Mouse (Mus musculus): ENCODE results near the gene Eif2ak4. TPM values are rescaled to one million over a fixed set of nuclear protein-coding genes. Genes with fewer than 3 reads are reported as not detected.

Gene Eif2ak4
- total RNA-seq (2021), result 10 to 100 TPM; 25.1 to 29.5 TPM
- long read RNA-seq, experiment 1, full-length matches to known transcripts, result 1 of 5 reads
- long read RNA-seq, experiment 1, partial matches to known transcripts, result 1 of 5 reads
- long read RNA-seq, experiment 1, other reads (novel, unspliced or antisense), result 3 of 5 reads
- long read RNA-seq, experiment 2, full-length matches to known transcripts, result 4 of 20 reads
- long read RNA-seq, experiment 2, partial matches to known transcripts, result 4 of 20 reads
- long read RNA-seq, experiment 2, other reads (novel, unspliced or antisense), result 12 of 20 reads

DNA sequence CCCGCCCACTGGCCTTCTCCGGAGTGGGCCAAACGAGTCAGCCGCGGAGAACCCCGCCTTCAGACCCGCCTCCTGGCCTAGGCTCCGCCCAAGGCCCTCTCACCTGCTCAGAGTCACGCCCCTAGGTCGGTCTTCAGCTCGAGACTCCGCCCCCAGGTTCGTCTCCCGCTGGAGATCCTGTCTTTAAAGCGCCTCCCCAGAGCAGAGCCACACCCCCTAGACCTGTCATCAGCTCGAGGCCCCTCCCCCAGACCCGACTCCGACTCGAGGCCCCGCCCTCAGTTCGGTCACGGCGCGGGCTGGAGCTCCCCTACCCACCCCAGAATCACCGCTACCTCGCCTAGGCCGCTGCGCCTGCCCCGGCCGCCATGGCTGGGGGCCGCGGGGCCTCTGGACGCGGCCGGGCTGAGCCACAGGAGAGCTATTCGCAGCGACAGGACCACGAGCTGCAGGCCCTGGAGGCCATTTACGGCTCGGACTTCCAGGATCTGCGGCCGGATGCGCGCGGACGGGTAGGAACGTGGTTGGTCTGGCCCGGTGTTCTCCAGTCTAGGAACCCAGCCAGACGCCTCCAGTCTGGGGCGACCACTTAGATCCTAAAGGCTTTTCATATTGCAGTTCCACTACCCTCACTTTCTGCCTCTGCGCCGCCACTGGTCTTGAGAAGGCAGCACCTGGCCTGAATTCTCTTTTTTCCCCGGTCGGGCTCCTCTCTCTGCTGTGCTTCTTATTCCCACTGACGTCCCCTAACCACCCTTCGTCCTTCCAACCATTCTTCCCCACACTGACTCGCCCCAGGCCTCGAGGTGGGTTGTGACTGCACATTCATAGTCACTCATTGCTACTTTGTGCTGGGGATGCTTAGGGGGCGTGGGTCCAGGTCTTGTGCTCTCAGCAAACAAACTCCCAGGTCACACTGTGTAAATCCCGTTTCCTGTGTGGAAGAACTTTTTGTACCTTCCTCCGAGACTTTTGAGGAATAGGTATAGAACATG, at the start of gene Eif2ak4:
Gene Eif2ak4 (plus strand): TSS at position 278 of the 995 bp plus-strand sequence.
- DNase-seq (ENCODE audit: low spot score in 2 of 2), result peak; percentile 81 to 95

DNA sequence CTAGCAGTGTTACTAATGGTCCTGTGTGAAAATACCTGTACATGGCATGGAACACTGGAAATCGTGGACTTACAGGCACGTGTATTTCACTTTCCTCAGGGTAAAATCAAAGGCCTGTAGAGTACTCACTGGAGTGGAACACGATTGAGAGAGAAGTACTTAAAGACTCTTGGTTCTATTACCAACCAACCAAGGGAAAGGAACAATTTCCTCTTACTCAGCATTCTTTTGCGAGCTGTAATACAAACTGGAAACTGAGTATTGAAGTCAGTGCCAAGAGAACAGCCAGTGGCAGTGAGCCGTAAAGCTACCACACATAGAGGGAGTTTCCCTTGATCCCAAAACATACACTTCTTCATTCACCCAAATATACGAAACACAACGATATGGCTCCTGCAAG, 47.1 kb upstream of the Eif2ak4 start:
- DNase-seq (ENCODE audit: low spot score in 2 of 2), result no peak

DNA sequence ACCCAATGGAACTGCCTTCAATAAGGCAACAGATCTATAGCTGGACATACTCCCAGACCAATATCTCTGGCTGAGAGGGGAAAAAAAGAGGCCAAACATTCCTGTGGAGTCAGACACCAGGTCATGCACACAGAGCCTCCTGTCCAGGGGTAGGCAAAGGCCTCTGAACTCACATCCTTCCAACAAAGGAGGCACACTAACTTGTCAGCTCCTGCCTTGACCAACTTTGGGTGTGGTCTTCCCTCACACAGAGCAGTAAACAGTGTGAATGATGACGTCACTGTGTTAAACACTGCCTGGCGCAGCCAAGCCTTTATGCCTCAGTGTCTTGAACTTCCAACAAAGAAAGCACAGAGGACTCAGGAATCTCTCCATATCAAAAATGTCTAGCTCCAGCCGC, 44.5 kb upstream of the Eif2ak4 start:
- DNase-seq (ENCODE audit: low spot score in 2 of 2), result no peak

DNA sequence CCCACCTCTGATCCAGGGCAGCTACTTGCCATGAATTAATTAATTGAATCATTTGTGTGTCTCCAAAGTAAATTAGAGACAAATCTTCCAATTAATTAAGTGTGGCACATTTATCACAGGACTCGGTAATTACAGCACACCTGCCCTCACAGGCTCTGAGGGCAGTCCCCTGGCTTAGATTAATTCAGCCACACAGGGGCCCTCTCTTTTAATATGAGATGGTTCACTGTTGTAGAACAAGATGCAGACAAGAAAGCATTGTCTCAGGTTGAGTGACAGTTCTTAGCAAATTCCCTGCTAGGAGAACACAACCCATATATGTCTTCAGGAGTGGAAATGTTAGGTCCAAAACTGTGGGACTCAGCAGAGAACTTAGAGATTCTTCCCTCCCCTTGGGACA, 42.9 kb upstream of the Eif2ak4 start:
- DNase-seq (ENCODE audit: low spot score in 2 of 2), result no peak

DNA sequence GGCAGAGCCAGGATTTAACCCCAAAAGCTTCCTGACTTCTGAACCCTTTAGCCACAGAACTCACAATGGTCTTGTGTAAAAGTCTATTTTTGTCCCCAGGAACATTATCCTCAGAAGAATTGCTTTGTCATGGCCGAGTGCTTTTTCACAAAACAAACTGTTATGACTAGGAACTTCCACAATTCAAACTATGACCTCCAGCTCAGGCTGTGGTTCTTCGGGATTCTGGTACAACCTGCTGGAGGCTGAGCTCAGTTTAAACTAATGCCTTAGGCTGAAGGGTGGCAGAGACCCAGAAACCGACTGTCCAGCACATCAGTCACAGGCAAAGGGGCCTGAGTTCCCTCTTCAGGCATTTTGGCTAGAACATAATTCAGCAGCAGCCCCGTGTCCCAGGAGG, 34.9 kb upstream of the Eif2ak4 start:
- DNase-seq (ENCODE audit: low spot score in 2 of 2), result no peak

DNA sequence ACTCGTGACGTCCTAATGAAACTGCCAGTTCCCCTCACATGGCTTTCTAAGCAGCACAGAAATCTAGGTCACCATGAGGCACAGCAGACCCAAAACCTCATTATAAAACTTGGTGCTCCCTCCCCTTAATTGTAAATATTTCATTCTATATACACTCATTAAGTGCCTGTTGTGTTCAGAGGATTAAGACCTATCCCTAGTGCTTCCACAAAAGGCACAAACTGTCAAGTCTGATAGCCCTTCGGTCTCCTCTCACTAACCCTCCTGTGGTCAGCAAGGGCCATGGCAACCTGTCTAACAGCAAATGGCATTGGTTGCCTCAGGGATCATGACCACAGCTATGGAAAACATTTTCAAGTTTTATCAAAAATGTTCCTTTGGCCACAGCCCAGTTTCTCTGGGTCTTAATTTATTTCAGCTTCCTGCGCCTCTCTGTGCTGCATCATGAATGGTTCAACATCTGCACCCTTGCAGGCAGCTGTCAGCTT, 34.5 kb upstream of the Eif2ak4 start:
- DNase-seq (ENCODE audit: low spot score in 2 of 2), result no peak

DNA sequence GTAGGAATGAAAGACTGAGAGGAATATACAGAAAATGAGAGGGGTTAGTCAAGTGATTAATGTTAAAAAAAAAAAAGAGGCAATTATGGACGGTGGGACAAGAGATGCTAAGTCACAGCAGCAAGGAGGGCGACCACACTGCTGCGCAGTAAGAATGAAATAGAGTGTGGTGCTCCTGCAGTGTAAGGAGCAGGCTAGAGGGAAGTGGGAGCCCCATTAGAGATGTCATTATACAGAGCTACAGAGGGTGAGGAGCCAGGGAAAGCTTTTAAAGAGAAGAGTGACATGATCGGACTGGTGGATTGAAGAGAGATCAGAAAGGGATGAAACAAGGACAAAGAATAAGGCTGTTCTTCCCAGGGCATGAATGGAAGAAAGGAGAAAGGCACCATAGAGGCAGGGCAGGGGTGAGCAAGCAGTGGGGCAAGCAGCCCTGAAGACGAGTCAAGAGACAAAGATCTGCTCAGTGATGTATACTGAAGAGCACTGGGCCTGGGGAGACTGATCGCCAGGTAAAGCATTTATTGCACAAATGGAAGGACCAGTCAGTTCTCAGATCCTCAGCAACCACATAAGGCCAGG, 33.2 kb upstream of the Eif2ak4 start:
- no peak for DNase-seq (ENCODE audit: low spot score in 2 of 2)

DNA sequence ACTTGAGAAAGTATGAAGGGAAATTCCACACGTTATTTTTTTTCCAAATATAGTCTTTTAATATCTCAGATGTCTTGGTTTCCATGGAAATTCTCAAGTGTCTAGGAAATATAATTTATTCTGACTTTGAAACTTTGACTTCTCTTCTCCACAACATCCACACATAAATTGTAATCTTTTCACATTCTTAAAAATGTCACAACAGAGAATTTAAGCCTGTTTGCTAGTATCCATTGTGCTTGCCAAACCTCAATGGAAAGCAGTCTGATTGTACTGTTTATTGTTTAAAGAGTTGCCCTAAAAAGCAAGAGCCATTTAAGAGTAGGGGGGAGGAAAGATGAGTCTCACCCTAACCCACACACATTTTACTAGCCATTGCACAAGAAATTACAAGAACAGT, 16.6 kb upstream of the Eif2ak4 start:
- DNase-seq (ENCODE audit: low spot score in 2 of 2), result no peak

DNA sequence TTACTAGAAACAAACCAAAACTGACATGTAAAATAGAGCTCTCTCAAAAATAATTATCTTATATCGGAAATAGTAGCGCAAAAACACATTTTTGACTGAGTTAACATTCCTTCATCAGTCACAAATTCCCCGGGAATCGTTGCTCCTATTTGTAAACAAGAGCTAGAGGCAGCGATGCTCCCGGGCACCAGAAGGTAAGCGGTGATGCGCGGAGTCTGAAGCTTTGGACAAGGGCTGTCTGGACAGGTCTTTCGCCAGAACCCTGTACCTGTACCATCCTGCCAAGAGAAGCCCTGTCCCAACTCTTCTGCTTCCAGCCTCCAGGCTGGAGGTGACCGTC, 15.9 kb upstream of the Eif2ak4 start:
- no peak for DNase-seq (ENCODE audit: low spot score in 2 of 2)

DNA sequence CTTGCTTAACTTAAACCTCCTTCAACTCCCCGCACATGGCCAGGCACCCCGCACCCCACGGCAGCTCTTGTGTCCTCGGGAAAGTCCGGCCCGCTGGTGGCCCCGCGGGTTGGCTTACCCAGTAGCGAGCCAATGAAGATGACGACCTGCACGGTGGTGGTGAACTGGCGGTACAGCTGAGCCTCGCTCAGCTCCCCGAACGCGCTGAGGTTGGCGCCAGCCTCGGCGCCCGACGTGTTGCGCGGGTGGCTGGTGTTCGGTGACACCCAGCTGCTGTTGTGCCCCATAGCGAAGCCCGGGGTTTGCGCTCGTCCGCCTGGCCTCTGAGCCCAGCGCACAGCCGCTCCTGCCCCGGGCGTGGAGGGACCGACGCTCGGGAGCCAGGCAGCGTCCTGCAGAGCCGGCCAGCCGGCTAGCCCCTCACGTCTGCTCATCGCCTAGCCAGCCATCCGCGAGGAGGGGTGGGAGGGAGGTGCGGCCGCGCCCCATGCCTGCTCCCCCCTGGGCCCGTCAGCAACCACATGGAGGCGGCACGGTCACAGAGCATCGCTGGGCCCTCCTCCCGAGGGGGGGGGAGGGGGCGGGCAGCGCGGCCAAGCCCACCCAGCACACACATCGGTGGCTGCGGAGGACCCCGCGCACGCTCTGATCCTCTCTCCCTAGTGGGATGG, 15.4 kb upstream of the Eif2ak4 start, which contains the start of gene Gpr176:
Gene Gpr176 (minus strand): TSS at position 519 of the 671 bp plus-strand sequence.
- peak in 1 of 2 experiments; percentile 11 for DNase-seq (ENCODE audit: low spot score in 2 of 2)

DNA sequence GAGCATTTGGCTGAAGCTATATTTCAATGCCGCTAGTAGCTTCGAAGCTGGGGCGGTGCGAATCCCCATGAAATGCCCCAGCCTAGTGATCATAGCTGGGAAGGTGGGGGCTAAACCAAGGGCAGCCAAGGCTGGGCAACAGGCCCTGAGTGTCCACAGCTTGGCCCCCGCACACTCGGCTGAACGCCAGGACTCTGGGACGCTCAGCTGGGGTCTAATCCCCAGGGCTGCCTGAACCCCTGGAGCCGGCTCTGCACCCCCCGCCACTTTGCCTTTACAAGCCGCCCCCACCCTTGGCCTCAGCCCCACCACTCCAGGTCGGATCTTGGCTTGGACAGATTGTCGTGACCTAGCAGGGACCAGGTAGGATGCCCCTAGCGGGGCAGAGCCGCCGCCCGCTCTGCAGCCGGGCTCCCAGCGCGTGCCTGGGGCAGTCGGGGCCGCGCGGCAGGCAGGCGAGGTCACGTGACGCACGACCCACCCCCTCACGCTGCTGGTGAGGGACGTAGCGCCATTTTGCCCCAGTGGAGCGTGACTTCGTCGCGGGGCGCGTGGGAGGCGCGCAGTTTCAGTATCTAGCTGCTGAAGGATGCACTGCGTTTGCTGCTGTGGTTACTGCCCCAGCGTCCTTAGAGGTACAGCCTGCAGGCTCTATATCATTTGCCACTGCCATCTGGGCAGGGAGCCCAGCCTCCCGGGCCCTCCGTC, 14.7 kb upstream of the Eif2ak4 start:
- peak; percentile 43 to 47 for DNase-seq (ENCODE audit: low spot score in 2 of 2)

DNA sequence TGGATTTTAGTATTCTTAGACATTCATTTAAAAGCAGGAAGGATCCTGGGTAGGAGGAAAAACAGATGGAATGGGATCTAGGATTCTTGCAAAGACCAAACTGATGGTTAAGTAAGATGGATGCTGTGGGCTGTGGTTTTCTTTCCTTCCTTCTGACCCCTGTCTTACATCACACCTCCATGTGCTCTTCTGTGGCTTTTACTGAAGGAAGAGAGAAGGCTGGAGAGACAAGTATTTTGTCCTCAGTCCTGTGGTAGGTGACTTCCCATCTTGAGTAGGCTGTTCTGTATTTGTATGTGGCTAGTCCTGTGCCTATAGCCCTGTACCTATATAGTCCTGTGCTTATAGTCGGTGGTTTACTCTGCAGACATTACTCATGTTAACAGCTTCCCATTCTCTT, 12.9 kb upstream of the Eif2ak4 start:
- DNase-seq (ENCODE audit: low spot score in 2 of 2), result no peak

DNA sequence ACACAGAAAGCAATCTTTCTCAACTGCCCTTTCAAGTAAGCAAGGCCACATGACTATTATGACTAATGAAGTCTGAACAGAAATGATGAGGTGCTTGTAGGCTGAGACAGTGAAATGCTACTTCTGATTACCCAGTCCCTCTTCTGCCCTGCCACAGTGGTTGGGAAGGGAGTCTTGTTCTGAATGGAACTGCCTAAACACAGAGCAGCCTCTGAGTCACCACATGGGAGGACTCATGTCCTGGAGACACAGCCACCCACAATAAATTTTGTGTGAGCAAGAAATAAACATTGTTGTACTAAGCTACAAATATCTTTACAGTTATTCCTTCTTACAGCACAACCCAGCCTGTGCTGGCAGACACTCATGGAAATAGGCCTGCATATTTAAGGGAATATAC, 12.5 kb upstream of the Eif2ak4 start:
- DNase-seq (ENCODE audit: low spot score in 2 of 2), result no peak

DNA sequence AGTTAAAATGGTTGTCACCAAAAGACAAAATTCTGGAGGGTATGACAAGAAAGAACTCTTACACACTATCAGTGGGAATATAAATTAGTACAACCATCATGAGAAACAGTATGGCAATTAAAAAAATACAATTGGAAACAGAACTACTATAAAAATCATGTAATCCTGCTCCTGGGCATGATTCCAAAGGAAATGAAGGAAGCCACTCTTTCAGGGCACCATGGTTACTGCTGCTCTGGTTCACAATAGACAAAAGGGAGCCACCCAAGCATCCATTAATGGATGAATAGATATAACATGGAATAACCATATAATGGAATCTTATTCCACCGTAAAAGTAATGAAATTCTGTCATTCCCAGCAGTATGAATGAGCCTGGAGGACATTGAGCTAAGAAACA, 8.7 kb upstream of the Eif2ak4 start:
- no peak for DNase-seq (ENCODE audit: low spot score in 2 of 2)

DNA sequence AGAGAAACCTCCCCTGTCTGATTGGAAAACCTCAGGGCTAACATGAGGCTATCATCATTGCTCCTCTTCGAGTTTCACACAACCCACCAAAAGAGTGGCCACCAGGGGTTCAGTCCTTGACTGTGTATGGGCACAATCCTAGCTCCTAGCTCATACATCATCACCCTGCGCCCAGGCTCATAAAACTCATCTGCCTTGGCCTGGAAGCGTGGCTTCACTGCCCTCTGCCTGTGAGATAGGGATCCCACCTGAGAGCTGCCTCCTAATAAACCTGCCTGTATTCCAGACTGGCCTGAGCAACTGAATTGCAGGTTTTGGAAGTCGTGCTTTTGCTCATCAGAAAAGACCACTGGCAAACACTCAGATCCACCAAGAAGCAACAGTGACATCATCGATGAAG, 5.0 kb upstream of the Eif2ak4 start:
- no peak for DNase-seq (ENCODE audit: low spot score in 2 of 2)

DNA sequence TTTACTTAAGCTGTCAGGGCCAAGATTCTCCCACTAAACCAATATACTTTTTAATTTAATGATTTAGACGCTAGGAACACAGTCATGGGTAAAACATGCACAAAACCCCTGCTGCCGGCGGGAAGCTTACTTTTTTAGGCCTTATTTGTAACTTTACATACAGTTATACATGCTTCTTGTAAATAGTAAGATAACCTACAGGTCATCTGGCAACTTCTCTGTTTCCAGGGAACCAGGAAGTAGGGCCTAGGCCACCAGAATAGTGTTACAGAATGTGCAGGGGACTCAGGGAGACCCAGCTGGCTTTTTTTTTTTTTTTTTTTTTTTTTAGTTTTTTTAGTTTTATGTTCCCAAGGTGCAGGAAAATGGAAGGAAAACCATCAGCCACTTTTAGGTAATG, 1.2 kb downstream of the Eif2ak4 start:
- no peak for DNase-seq (ENCODE audit: low spot score in 2 of 2)

DNA sequence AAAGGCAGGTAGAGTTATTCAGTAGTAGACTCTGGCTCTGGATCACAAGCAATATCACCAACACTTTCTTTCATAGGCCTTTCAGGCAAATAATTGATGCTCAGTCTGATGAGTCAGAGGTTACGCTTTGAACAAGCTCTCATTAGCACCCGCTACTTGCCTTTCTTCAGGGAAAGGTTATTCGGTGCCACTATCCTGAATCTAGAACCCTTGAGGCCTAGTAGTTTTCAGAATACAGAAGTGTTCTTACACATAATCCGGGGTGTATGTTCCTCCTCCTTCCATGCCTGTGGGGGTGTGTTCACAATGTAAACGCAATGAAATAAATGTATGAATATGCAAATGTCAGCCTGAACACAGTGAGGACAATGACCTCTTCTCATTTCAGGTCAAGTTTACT, 1.7 kb downstream of the Eif2ak4 start:
- no peak for DNase-seq (ENCODE audit: low spot score in 2 of 2)

DNA sequence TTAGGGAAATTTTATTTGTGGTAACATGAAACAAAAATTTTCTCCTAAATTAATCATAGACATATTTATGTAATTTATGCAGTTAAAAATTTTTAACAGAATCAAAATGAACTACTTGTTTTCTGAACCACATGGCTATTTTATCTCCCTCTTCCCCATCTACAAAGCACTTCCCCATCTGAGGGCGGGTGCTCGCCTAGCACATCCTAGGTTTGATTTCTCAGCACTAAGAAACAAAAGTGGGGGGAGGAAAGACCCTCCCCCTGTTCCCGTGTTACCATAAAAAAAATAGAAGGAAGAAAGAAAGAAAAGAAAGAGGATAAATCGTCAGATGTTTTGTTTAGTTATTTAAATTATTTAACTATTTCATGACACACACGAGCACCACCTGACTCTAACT, 2.8 kb downstream of the Eif2ak4 start:
- no peak for DNase-seq (ENCODE audit: low spot score in 2 of 2)

DNA sequence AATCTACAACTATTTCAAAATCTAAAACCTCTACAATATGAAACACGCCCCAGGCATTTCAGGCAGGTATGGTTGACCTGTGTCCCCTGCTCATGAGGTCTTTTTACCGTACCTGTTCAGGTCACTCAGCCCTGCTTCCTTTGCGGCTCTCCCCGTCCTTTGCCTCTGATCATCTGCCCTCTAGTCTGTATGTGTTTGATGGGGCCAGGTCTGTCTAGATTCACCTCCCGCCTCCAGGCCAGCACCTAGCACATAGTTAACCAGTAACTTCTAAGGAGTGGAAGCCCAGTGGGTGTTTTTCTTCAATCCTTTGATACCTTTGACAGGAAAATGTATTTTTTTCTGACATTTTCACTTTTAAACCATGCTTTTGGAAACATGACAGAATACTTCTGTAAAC, 11.3 kb downstream of the Eif2ak4 start:
- DNase-seq (ENCODE audit: low spot score in 2 of 2), result no peak

DNA sequence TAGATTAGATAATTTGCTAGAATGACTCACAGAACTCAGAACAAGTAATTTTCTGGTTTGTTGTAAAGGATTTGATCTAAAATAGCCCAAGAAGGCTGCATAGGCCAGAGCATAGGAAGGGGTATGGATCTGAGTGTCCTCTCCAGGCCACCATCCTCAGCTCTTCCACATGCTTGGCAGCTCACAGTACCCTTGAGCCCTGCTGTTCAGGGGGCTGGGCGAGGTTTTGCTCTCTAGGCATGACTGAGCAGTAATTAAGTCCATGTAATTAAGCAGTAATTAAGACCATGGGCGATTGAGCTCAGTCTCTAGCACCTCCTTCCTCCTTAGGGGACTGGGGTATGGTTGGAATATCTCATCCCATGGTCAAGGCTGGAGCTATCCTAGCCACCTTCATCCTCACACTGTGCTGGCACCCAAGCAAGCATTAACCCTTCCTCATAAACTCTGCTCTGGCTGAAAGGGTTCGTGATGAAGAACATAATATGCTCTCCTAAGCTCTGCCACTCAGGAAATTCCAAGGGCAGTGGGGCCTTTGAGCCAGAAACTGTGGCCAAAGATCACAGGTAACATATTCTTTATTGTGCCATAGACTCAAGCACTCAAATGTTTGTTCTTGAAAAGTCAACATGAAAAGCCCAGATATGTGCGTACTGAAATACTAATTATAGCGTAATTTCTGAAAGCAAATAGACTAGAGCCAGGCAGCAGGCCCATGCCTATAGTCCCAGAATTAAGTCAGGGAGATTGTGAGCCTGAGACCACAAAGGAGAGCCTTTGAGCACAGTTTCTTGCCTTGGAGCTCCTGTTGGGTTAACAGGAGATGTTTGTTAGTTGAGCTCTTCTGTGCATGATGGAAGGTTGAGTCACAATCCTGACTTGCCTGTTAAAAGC, 13.7 kb downstream of the Eif2ak4 start:
- no peak for DNase-seq (ENCODE audit: low spot score in 2 of 2)

Data from adrenal gland, postnatal 4 days (tissue).